Mouse (Mus musculus) MN1 (cell line): Measurements from ENCODE around the gene 4930402F06Rik.

Experiments
- DNase-seq: peaks from one replicate; pipeline ENCODE4 v3.0.0-alpha.2; 2016; ENCODE audit warnings: low spot score

4930402F06Rik gene

DNA sequence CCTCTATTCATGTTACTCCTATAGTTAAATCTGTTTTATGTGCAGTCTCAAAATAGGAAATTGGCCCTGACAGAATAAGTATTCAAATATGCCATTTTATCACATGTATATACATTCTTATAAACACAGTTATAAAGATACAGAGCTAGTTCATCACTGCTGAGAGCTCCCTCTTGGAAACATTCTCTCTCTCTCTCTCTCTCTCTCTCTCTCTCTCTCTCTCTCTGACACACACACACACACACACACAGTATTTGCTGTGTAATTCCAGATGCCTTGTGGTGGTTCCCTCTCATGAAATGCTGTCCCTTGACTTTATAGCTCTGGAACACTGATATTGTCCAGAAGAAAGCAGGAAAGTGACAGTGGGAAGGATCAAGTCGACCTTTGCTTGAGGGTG lies 58.9 kb downstream of the 4930402F06Rik start:
- peak; percentile 57 for DNase-seq

DNA sequence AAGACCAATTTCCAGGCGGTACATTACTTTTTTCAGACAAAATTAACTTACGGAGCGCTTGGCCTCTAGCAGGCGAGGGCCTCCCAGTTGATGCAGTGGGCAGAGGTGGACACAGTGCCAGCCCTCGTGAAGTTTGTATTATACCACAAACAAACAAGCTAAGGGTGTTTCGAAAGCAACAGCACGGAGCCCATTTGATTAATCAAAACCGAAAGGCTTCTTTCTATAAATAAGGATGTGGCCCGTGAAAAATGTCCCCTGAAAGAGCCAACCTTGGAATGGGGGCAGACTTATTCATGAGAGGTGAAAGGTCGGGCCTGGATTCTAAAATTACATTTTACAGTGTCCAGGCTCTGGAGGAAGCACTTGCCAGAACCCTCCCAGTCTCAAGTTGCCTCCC lies 59.6 kb downstream of the 4930402F06Rik start:
- peak; percentile 45 for DNase-seq

DNA sequence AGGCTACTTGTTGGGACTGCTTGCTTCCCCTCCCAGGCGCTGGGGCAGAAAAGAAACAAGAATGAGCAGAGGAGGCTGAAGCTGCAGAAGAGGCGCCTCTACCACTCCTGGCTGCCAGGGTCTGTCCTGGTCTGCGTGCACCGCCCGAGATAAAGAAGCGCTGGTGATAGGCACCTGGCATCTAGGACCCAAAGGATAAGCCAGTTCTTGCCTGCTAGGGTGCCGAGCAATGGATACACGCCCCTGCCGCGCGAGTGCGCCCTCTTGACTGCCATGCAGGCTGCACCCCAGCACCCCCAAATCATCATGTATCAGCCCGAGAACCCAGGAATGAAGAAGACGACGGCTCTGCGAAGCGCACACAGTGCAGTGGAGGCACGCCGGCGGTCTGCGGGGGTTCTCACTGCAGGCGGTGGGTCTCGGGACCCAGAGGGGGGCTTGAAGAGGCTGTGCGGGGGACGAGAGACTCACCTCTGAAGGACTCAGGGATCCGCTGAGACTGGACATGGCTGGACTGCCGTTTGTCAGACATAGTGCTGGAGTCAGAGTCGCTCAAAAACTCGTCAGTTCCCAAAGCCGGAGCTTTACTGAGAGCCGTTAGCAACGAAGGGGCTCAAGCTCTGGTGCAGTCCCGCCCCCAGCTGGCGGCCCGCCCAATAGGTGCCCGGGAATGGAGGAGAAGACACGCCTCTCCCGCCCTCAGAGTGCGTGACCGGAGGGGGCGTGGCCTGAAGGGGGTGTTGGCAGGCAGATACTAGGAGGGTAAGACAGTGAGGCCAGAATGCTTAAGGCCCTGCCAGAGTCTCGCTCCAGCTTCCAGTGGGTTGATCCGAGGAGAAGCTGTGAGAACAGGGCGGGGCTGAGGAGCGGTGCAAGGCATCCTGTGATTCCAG lies 60.3 kb downstream of the 4930402F06Rik start, which contains the start of gene Stom:
Gene Stom, minus strand, starts transcription at position 589 of the 893 bp plus-strand sequence.
- peak; percentile 100 for DNase-seq

DNA sequence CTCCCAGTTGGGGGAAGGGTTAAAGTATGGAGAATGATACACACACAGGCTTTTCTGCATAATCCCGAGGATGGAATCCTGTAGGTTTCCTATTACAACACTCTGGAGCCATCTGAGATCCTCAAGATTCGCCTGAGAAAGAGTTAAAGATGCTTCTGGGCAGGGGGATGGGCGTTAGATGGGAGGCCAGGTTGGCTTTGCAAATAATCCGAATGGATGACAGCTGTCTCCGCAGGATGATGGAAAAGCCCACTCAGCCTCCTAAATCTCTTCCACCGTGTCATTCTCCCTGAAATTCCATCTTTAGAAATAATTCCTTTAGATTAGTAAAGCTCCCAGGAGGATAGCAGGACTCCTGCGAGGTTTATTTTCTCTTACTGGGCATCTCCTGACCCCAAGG lies 61.4 kb downstream of the 4930402F06Rik start:
- DNase-seq, result no peak

DNA sequence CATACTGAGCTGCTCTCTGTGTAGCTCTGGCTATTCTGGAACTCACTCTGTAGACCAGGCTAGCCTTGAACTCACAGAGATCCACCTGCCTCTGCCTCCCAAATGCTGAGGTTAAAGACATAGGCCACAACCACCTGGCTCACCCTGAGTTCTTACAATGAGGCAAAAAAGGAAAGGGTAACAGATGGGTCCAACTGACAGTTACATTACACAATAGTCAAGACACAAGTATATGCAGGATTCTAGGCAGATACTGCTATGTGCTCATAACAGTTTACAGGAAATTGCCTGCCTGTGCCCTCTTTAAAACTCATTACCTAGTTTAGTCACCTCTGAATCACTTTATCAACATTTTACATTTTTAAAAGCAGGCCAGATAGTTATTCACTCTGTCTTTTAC lies 63.3 kb downstream of the 4930402F06Rik start:
- no peak for DNase-seq

- no peak for DNase-seq
Observed at GRCm38 (mm10) chr2:35331205-35331604, 65.8 kb downstream of the 4930402F06Rik start.

- DNase-seq, result no peak
Observed at GRCm38 (mm10) chr2:35329061-35329460, 67.9 kb downstream of the 4930402F06Rik start.

DNA sequence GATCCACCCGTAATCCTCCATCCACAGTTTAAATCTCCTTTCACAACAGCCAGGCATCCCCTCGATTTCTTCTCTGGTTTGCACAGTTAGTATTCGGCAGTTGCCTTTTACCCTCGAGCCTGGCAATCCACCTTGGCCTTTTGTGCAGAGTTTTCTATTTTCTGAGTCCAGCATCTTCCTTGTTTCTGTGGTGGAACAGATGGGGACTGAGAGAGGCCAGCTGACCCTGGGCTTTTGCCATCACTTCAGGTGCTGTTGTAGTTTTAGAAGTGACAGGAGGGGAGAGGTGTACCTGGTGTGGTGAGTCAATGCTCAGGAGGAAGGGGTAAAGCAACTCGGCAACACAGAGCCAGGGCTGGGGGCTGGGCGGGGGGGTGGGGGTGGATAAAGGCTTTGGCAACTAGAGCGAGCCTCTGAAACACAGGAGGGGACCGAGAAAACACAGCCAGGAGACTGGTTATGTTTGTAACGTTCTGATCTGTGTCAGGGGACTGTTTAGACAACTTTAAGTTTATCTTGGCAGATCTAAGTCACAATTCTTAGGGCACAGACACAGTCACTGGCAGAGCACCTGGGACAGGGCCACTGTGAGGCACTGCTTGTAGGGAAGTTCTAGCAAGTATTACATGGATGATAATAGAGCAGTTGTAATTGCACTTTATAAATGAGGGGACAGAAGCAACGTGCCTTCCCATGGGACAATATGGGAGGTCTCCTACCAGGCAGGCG lies 68.7 kb downstream of the 4930402F06Rik start:
- DNase-seq, result no peak

DNA sequence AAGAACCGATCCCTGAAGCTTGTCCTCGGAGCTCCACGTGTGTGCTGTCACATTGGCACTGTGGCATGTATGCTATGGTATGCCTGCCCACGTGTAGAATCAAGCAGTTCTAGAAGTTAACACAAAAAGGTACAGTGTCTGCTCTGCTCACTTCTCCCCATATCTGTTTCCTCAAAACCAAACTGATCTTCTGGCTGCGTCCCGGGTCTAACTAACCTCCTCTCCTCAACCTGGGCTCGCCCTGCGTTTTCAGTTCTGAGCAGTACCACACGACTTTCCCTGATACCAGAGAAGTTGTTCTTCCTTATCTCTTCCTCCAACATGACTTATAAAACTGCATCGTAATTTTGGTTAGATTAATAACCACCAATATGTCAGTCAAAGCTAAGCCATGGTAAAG lies 69.4 kb downstream of the 4930402F06Rik start:
- no peak for DNase-seq

GRCm38 (mm10) chr2:35326931-35327330 lies 70.0 kb downstream of the 4930402F06Rik start:
- peak; percentile 48 for DNase-seq

- no peak for DNase-seq
Observed at GRCm38 (mm10) chr2:35325930-35326329, 71.0 kb downstream of the 4930402F06Rik start.
